Mouse (Mus musculus) liver, embryonic 14 days (tissue): ENCODE measurements around the gene Ferd3l. TPM values are rescaled to one million over a fixed set of nuclear protein-coding genes. Genes with fewer than 3 reads are reported as not detected.

Experiments
- polyA plus RNA-seq: library from polyadenylated mRNA; depleted of rRNA; stranded (reverse); fragments of >200 nt; gene quantifications from 2 replicates; pipeline ENCODE4 v1.2.3, GENCODE M21; 2012; rRNA removed

Gene Ferd3l
- polyA plus RNA-seq: not detected in 2 replicates

DNA sequence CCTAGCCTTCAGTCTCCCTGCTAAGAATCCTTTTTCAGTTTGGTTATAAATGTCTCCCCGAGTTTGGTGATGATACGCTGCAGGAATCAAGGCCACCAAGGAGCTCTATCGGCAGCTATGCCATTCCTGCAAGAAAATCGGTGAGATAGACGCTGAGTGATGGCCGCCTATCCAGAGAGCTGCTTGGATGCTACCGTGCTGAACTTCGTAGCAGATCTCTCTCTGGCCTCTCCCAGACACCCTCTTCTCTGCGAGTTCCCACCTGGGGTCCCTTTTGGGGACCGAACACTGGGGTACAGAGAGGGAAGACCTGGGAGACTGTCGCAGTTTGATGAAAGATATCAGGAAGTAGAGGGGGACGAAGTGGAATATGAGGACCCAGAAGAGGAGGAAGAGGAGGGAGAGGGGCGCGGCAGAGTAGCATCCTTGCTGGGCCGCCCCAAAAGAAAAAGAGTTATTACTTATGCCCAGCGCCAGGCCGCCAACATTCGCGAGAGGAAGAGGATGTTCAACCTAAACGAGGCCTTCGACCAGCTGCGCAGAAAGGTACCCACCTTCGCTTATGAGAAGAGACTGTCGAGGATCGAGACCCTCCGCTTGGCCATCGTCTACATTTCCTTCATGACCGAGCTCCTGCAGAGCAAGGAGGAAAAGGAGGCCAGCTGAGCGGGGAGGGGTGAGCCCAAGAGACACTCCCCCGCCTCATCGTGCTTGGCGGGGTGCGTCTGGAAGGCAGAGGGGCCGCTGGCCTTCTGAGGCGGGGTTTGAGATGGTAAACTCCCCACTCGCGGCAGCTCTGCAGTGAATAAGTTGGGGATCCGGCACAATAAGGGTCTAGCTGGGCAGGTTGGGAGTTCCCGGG lies at the start of gene Ferd3l:
Ferd3l (plus strand) TSS at position 95 of the 862 bp plus-strand sequence.

DNA sequence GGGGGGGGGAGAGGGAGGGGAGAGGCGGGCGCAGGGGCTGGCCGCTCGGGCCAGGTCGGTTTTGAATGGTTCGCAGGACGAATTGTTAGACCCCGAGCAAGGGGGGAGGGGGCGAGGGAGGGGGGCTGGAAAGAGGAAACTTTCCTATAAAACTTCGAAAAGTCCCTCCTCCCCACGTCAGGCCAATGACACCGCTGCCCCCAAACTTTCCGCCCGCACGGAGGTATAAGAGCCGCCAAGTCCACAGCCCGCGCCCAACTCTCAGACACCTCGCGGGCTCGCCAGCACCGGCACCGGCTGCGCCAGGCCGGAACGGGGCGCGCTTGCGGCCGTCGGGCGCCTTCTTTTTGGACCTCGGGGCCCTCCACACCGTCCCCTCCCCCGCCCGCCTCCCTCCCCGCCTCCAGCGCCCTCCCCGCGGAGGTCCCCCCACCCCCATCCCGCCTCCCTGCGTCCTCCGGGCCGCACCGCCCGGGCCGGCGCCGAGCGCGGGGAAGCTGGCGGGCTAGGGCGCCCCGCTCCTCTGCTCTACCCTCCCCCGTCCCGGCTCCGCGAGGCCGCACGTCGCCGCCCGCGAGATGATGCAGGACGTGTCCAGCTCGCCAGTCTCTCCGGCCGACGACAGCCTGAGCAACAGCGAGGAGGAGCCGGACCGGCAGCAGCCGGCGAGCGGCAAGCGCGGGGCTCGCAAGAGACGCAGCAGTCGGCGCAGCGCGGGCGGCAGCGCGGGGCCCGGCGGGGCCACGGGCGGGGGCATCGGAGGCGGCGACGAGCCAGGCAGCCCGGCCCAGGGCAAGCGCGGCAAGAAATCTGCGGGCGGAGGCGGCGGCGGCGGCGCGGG lies 29.4 kb downstream of the Ferd3l start, which contains the start of gene Twist1:
Twist1 (plus strand) TSS at position 272 of the 841 bp plus-strand sequence.

Other genes starting within 250 kb of the Ferd3l start
- 0.35 and 0.78 TPM in 2 replicates for gene Twist1, start 29.2 kb downstream of the Ferd3l start, polyA plus RNA-seq